Mouse (Mus musculus): Measurements from ENCODE around the gene Selp.

DNA sequence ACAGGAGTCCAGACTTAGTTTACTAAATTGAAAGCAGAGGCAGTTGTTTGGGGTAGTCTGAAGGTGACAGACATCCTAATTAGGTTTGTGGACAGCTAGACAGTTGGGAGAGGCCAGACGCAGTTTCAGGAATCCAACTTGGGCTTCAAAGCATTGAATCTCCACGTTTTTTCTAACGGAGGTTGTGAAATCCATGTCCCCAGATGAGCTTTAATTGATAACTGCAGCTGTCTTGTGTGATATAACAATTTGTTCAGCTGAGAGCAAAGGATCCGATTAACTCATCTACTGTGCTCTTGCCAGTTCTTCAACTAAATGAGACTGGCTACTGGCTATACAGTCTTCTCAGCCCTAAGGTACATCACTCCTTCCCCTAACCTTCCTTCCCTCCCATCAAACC lies 43.5 kb downstream of the Selp start:
- TF ChIP-seq POLR2AphosphoS5 (IDR thresholded peaks at IDR 0.05; ENCODE audit: insufficient replicate concordance, low read depth, low read length): no peak
- TF ChIP-seq CTCF (IDR thresholded peaks at IDR 0.05; ENCODE audit: low read depth, low read length): no peak
